Mouse (Mus musculus): ENCODE measurements around the gene Lrrc8a.

- TF ChIP-seq CTCF (conservative IDR thresholded peaks at IDR 0.05; ENCODE audit: insufficient read depth, insufficient read length, low read depth, low read length) (no peak), POLR2A (IDR thresholded peaks at IDR 0.05; ENCODE audit: low read depth, low read length) (no peak)
Measured at GRCm38 (mm10) chr2:30257699-30258460, 20.4 kb downstream of the Lrrc8a start.

All from kidney, adult 2 months (tissue).